Mouse (Mus musculus): ENCODE data around the gene Cebpg. TPM values are rescaled to one million over a fixed set of nuclear protein-coding genes. Genes with fewer than 3 reads are reported as not detected.
A peak's percentile ranks its signal among the peaks of the same experiment; 100 is the strongest.

Cebpg gene
- polyA plus RNA-seq, 1 experiment: 8.0 TPM

DNA sequence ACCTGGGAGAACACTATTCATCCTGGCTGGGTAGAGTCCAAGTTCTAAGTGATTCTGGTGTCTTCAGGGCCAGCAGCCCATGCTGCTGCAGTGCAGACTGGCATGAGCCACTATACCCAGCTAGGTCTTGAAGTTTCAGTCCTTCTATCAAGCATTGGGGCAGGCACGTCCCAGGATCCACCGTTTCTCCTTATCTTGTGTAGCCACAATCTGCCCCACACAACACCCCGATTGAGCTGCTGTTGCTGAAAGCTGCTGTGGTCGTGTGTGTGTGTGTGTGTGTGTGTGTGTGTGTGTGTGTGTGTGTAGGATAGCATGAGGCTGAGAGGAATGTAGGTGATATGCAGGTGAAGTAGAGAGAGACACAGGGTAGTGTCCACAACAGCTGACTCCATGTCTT, 20.8 kb downstream of the Cebpg start:
- Histone ChIP-seq H3K4me1 (ENCODE audit: control insufficient read depth, insufficient read depth, insufficient read length, low read length) (peaks cover 22% of the 10 kb centered on the region), H3K4me3 (ENCODE audit: low read depth, low read length) (no peak overlapping the region), H3K27ac (ENCODE audit: insufficient read depth, low read depth, low read length) (peak overlapping the region; percentile 2; the same call in 1 of the 2 replicates), H3K36me3 (ENCODE audit: control insufficient read depth, insufficient read depth, low read length) (peaks cover 48% of the 10 kb centered on the region), H3K27me3 (ENCODE audit: control insufficient read depth, insufficient read depth, low read length) (no peaks in the 10 kb centered on the region)
- 47% methylated on average over 4 of the region's 4 CpGs for WGBS
- TF ChIP-seq POLR2A (IDR thresholded peaks at IDR 0.05; ENCODE audit: low read depth, low read length) (no peak), CTCF (IDR thresholded peaks at IDR 0.05; ENCODE audit: extremely low read depth, insufficient read length, insufficient replicate concordance, low read depth, low read length) (no peak)

DNA sequence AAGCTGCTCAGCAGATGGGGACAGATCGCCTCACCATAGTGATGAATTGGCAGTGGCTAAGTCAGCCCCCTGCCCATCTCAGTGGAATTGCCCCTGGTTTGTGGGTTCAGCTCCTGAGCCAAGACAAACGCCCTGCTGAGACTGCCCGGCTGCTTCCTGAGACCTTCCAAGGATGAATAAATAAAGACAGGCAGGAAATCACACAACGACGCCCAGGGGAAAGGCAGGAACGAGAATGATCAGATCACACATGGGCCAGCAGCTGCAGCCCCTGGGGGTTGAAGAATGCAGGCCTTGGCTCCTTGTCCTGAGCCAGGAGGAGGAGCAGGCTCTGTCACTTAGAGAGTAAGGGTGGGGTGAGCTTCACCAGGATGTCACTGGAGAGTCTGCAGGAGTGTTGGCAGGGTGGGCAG, 21.2 kb downstream of the Cebpg start:
- TF ChIP-seq CTCF (IDR thresholded peaks at IDR 0.05; ENCODE audit: extremely low read depth, insufficient read length, insufficient replicate concordance, low read depth, low read length): no peak
- peaks cover 48% of the 10 kb centered on the region for H3K36me3 ChIP-seq (ENCODE audit: control insufficient read depth, insufficient read depth, low read length)
- H3K27ac ChIP-seq (ENCODE audit: insufficient read depth, low read depth, low read length): no peak overlapping the region
- no peak overlapping the region for H3K4me3 ChIP-seq (ENCODE audit: low read depth, low read length)
- peaks cover 27% of the 10 kb centered on the region for H3K4me1 ChIP-seq (ENCODE audit: control insufficient read depth, insufficient read depth, insufficient read length, low read length)
- no peaks in the 10 kb centered on the region for H3K27me3 ChIP-seq (ENCODE audit: control insufficient read depth, insufficient read depth, low read length)
- 51% methylated on average over 6 of the region's 6 CpGs for WGBS

DNA sequence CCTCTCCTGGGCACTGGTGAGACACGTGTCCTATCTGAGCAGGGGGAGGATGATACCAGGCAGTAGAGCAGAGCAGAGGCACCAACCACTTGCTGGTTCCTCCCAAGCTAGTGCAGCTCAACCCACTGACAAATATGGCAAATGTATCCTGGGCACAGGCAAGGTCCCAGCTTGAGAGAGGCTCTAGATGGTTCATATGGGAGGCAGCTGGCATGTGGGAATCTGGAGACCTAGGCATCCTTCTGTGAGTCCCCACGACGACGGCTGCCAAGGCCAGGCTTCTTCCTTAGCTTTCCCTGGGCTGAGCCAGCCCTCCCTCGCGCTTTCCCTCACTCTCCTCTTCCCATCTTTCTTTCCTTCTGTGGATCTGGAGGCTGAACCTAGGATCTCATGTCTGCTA, 25.8 kb downstream of the Cebpg start:
- Histone ChIP-seq H3K27ac (ENCODE audit: insufficient read depth, low read depth, low read length) (no peak overlapping the region), H3K27me3 (ENCODE audit: control insufficient read depth, insufficient read depth, low read length) (no peaks in the 10 kb centered on the region), H3K4me1 (ENCODE audit: control insufficient read depth, insufficient read depth, insufficient read length, low read length) (peaks cover 33% of the 10 kb centered on the region), H3K36me3 (ENCODE audit: control insufficient read depth, insufficient read depth, low read length) (peaks cover 43% of the 10 kb centered on the region), H3K4me3 (ENCODE audit: low read depth, low read length) (no peak overlapping the region)
- TF ChIP-seq CTCF (IDR thresholded peaks at IDR 0.05; ENCODE audit: extremely low read depth, insufficient read length, insufficient replicate concordance, low read depth, low read length): no peak
- 77% methylated on average over 6 of the region's 6 CpGs for WGBS

DNA sequence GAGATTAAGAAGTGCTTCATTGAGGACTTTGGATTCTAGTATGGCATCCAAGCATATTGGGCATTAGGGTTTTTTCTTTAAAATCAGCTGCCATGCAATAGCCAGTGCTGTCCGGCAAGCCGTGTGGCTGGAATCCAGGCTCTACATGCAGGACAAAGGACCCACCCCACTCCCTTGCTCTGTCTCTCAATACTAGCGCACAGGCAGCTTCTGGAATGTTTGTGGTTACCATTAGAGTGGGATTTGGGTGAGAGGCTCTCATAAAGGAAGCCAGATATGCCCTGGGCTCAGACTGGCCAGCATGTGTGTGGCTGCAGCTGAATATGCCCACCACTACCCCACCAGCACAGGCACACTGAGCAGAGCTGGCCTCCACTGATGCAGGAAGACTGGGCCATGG, 26.7 kb downstream of the Cebpg start:
- peaks cover 42% of the 10 kb centered on the region for H3K36me3 ChIP-seq (ENCODE audit: control insufficient read depth, insufficient read depth, low read length)
- H3K4me3 ChIP-seq (ENCODE audit: low read depth, low read length): peak overlapping the region; percentile 7; the same call in 1 of the 2 replicates
- peak overlapping the region; percentile 93 for H3K27ac ChIP-seq (ENCODE audit: insufficient read depth, low read depth, low read length)

DNA sequence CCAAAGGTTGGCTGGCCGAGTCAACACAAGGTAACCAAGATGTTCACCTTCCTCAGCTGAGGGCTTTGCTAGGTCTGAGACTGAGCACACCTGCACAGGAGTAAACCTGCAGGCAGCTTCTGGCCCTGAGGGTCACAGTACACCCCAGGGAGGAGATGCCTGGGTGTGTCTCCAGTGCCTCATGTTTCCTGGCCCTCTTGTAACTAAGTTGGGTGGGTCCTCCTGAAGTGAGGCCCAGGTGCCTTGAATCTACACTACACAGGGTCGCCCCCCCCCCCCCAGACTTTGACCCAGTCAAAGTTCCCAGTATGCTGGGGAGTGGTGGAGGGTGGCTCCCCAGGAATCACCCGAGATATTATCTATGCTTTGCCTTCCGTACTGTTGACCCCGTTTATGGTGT, 27.1 kb downstream of the Cebpg start:
- Histone ChIP-seq H3K27me3 (ENCODE audit: control insufficient read depth, insufficient read depth, low read length) (no peaks in the 10 kb centered on the region), H3K36me3 (ENCODE audit: control insufficient read depth, insufficient read depth, low read length) (peaks cover 38% of the 10 kb centered on the region), H3K27ac (ENCODE audit: insufficient read depth, low read depth, low read length) (peak overlapping the region; percentile 99), H3K4me1 (ENCODE audit: control insufficient read depth, insufficient read depth, insufficient read length, low read length) (peaks cover 26% of the 10 kb centered on the region), H3K4me3 (ENCODE audit: low read depth, low read length) (peak overlapping the region; percentile 68)
- TF ChIP-seq CTCF (IDR thresholded peaks at IDR 0.05; ENCODE audit: extremely low read depth, insufficient read length, insufficient replicate concordance, low read depth, low read length) (no peak), POLR2A (IDR thresholded peaks at IDR 0.05; ENCODE audit: low read depth, low read length) (peak; percentile 89)
- 32% methylated on average over 5 of the region's 5 CpGs for WGBS

More for the DNA sequence above, 26.7 kb downstream of the Cebpg start:
- H3K27me3 ChIP-seq (ENCODE audit: control insufficient read depth, insufficient read depth, low read length): no peaks in the 10 kb centered on the region
- 43% methylated on average over 3 of the region's 3 CpGs for WGBS
- H3K4me1 ChIP-seq (ENCODE audit: control insufficient read depth, insufficient read depth, insufficient read length, low read length): peaks cover 26% of the 10 kb centered on the region
- no peak for TF ChIP-seq POLR2A (IDR thresholded peaks at IDR 0.05; ENCODE audit: low read depth, low read length)
- no peak for TF ChIP-seq CTCF (IDR thresholded peaks at IDR 0.05; ENCODE audit: extremely low read depth, insufficient read length, insufficient replicate concordance, low read depth, low read length)

DNA sequence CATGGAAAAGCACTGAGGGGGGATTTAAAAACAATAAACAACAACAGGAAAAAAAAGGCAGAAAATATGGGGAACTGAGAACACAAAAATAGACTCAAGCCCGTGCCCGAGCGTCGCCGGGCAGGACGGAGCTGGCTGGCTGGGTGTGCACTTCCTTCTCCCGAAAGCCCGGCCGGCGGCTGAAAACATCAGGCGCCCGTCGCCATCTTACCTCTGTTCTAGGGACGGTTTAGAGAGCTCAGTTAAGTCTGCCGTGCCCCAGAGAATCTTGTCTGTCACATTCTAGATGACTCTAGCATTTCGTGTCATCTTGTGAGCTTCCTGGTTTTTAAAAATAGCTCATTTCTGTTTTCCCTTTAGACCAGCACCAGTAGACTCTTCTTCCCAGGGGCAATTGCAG, 27.8 kb downstream of the Cebpg start:
- H3K36me3 ChIP-seq (ENCODE audit: control insufficient read depth, insufficient read depth, low read length): peaks cover 34% of the 10 kb centered on the region
- TF ChIP-seq POLR2A (IDR thresholded peaks at IDR 0.05; ENCODE audit: low read depth, low read length) (no peak), CTCF (IDR thresholded peaks at IDR 0.05; ENCODE audit: extremely low read depth, insufficient read length, insufficient replicate concordance, low read depth, low read length) (no peak)
- peak overlapping the region; percentile 68 for H3K4me3 ChIP-seq (ENCODE audit: low read depth, low read length)
- WGBS: 16% methylated on average over 16 of the region's 16 CpGs
- peaks cover 26% of the 10 kb centered on the region for H3K4me1 ChIP-seq (ENCODE audit: control insufficient read depth, insufficient read depth, insufficient read length, low read length)
- H3K27me3 ChIP-seq (ENCODE audit: control insufficient read depth, insufficient read depth, low read length): no peaks in the 10 kb centered on the region
- H3K27ac ChIP-seq (ENCODE audit: insufficient read depth, low read depth, low read length): peak overlapping the region; percentile 99

DNA sequence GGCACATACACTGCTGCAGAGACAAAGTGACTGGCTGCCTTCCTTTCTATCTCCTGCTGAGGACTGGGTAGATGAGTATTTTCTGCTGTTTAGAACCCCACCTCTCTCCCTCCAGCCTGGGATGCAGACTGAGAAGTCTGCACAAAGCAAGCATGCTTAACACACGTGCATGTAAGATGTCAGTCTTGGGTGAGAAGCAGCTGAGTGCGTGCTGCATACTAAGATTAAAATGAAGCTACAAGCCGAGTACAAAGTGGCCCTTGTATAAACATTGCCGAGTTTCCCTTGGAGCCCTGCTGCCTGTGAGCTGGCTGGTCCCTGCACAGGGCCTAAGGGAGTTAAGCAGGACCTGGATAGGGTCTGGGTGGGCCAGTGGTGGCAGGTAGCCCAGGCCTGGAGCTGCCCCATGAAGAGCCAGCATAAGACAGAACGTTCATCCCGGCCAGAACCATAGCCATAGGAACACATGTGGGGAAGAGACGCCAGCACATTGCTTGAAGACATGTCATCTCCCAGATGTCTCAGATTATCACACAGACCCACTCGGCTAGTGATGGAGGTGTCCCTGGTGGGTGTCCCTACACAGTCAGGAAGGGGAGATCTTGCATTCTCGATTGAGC, 28.5 kb downstream of the Cebpg start:
- peaks cover 26% of the 10 kb centered on the region for H3K4me1 ChIP-seq (ENCODE audit: control insufficient read depth, insufficient read depth, insufficient read length, low read length)
- peak overlapping the region; percentile 99 for H3K27ac ChIP-seq (ENCODE audit: insufficient read depth, low read depth, low read length)
- no peak for TF ChIP-seq CTCF (IDR thresholded peaks at IDR 0.05; ENCODE audit: extremely low read depth, insufficient read length, insufficient replicate concordance, low read depth, low read length)
- no peak for TF ChIP-seq POLR2A (IDR thresholded peaks at IDR 0.05; ENCODE audit: low read depth, low read length)
- H3K27me3 ChIP-seq (ENCODE audit: control insufficient read depth, insufficient read depth, low read length): no peaks in the 10 kb centered on the region
- WGBS: 36% methylated on average over 9 of the region's 9 CpGs
- peak overlapping the region; percentile 68 for H3K4me3 ChIP-seq (ENCODE audit: low read depth, low read length)
- peaks cover 31% of the 10 kb centered on the region for H3K36me3 ChIP-seq (ENCODE audit: control insufficient read depth, insufficient read depth, low read length)

All from small intestine, adult 2 months (tissue).